Mouse (Mus musculus) forebrain, embryonic 10.5 days (tissue): ENCODE data around the gene Sept12. TPM values are rescaled to one million over a fixed set of nuclear protein-coding genes. Genes with fewer than 3 reads are reported as not detected.
A peak's percentile ranks its signal among the peaks of the same experiment; 100 is the strongest.

Source experiments
- DNase-seq: peaks from one replicate; pipeline ENCODE4 v3.0.0-alpha.2; 2017; ENCODE audit warnings: low spot score; ENCODE audit errors: extremely low spot score
- H3K27ac ChIP-seq: fragments of 300-500 bp; sonication (generic); 2 replicates; pipeline ENCODE4 v1.5.1; 2016; ENCODE audit warnings: mild to moderate bottlenecking
- H3K27me3 ChIP-seq: fragments of 300-500 bp; sonication (generic); 2 replicates; pipeline ENCODE4 v1.6.1; 2016; ENCODE audit warnings: mild to moderate bottlenecking; ENCODE audit not compliant: poor library complexity, severe bottlenecking
- H3K36me3 ChIP-seq: fragments of 300-500 bp; sonication (generic); replicated peaks from 2 replicates; pipeline ENCODE4 v1.6.1; 2016; ENCODE audit warnings: mild to moderate bottlenecking, moderate library complexity
- H3K4me1 ChIP-seq: fragments of 300-500 bp; sonication (generic); 2 replicates; pipeline ENCODE4 v1.6.1; 2016
- H3K4me3 ChIP-seq: fragments of 300-500 bp; sonication (generic); 2 replicates; pipeline ENCODE4 v1.5.1; 2016; ENCODE audit warnings: mild to moderate bottlenecking, moderate library complexity
- H3K9me3 ChIP-seq: fragments of 300-500 bp; sonication (generic); 2 replicates; pipeline ENCODE4 v1.6.1; 2016; ENCODE audit warnings: mild to moderate bottlenecking, moderate library complexity
- WGBS: fragments of 180-500 bp; shearing (Covaris S2); methylation state at CpG from one replicate; pipeline ENCODE4 v1.1.7; 2016; 5-methylcytosine and 5-hydroxymethylcytosine counted together
- polyA plus RNA-seq: library from polyadenylated mRNA; unstranded; fragments of >200 nt; fragmentation: Nextera tagmentation; extraction: Ambion mirVana; gene quantifications from 2 replicates; pipeline ENCODE4 v1.2.1, GENCODE M21; 2016

Gene Sept12
- polyA plus RNA-seq, 1 experiment from 2014 or later = not detected

DNA sequence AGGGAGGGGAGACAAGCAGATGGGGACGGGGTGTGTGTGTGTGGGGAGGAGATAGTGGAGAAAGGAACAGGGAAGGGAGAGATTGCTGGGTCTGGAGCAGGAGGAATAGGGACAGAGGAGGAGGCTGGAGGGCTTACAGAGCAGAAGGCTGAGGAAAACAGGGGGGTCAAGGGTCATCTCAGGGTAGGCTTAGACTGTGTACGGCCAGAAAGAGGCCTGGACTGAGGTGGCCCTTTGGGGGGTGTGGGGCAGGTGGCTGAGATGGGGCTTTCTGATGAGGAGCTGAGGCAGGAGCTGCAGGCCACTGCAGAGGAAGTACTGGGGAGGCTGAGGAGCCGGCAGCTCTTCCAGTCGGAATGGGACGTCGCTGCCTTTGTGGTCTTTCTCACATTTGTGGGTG, 9.8 kb upstream of the Sept12 start:
- peaks cover 17% of the 10 kb centered on the region for H3K4me1 ChIP-seq
- no peak overlapping the region for H3K4me3 ChIP-seq
- peaks cover 14% of the 10 kb centered on the region for H3K36me3 ChIP-seq
- no peak for DNase-seq
- peak overlapping the region; percentile 53; the same call in 1 of the 2 replicates for H3K27ac ChIP-seq
- H3K9me3 ChIP-seq = no peaks in the 10 kb centered on the region
- WGBS = 47% methylated on average over 6 of the region's 6 CpGs
- no peaks in the 10 kb centered on the region for H3K27me3 ChIP-seq

DNA sequence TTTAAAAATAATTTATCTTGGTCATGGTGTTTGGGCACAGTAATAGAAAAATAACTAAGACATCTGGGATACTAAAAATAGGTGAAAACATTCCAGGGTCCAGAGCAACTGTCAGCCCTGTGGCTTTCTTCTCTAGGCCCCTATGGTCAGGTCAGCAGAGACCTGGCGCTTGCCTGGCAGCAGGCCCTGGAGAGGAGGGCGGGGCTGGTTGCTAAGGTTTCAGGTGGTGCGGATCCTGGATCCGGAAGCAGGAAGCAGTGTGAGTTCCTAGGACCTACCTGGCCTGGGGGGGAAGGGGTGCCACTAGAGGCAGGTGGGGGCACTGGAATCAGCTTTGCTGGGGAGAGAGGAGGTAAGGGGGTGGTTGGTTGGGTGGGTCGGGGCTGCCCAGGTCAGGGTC, 9.4 kb upstream of the Sept12 start, which contains the start of gene Smim22:
Smim22 (plus strand) TSS at position 222 of the 400 bp plus-strand sequence.
- Histone ChIP-seq H3K27me3 (no peaks in the 10 kb centered on the region), H3K9me3 (no peaks in the 10 kb centered on the region), H3K36me3 (peaks cover 14% of the 10 kb centered on the region), H3K27ac (peak within 1 kb of the TSS; percentile 53), H3K4me1 (peaks cover 13% of the 10 kb centered on the region), H3K4me3 (no peak within 1 kb of the TSS)
- no peak for DNase-seq
- WGBS = 43% methylated on average over 5 of the region's 5 CpGs

DNA sequence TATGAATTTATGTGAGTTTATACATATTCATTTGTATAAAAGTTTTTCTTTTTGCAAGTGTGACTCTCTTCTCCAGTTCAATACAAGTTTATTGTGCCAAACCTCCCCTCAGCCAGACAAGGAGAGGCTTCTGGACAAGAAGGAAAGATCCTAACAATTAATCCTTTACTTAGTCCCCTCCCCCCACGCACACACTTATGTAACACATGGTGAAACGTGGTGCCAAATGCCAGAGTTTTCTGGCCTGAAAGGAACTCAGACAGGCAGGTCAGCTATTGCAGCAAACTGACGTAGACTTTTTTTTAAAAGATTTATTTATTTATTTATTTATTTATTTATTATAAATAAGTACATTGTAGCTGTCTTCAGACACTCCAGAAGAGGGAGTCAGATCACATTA, 3.0 kb upstream of the Sept12 start:
- H3K4me3 ChIP-seq = no peak overlapping the region
- no peak overlapping the region for H3K27ac ChIP-seq
- DNase-seq = no peak
- H3K9me3 ChIP-seq = no peaks in the 10 kb centered on the region
- 76% methylated on average over 3 of the region's 3 CpGs for WGBS
- no peaks in the 10 kb centered on the region for H3K27me3 ChIP-seq
- H3K4me1 ChIP-seq = no peaks in the 10 kb centered on the region
- no peaks in the 10 kb centered on the region for H3K36me3 ChIP-seq

DNA sequence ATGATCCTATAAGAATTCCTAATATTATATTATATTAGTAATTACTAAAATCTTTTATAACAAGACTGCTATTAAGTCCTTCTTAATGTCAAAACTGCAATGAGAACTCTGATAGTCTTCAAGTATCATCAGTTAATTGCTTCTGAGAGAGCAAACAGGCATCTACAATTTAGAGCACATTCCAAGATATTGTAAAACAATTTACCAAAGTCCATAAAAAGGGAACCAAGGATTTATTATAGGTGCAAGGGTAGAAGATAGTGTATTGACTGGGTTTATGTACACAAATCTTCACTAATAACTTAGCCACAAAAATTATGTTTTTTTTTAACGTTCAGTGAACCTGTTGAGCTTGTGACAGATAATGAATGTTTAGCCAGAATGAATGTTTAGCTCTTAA, 1.3 kb upstream of the Sept12 start:
- no peak overlapping the region for H3K4me3 ChIP-seq
- DNase-seq = no peak
- H3K9me3 ChIP-seq = no peaks in the 10 kb centered on the region
- H3K4me1 ChIP-seq = no peaks in the 10 kb centered on the region
- no peaks in the 10 kb centered on the region for H3K27me3 ChIP-seq
- no peaks in the 10 kb centered on the region for H3K36me3 ChIP-seq
- H3K27ac ChIP-seq = no peak overlapping the region
- WGBS = 86% methylated on average over 1 of the region's 1 CpGs

DNA sequence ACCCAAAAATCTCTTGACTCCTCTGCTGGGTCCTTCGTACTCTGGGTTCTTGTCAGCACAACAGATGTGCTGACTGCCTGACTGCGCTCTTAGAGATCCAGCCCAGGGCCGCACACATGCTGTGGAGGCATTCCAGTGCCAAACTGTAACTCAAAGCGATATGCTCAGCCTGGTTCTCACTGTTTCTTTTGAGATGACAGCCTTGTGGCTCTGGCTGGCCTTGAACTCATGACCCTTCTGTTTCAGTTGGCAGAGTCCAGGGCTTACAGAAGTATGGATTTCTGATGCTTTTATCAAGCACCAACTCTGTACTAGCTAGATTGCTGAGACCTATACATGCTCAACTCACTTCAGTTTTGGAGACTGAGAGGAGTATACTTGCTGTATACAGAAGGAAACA, 4.4 kb downstream of the Sept12 start:
- H3K4me3 ChIP-seq = no peak overlapping the region
- no peaks in the 10 kb centered on the region for H3K9me3 ChIP-seq
- H3K27me3 ChIP-seq = no peaks in the 10 kb centered on the region
- no peak overlapping the region for H3K27ac ChIP-seq
- WGBS = 86% methylated on average over 4 of the region's 4 CpGs
- no peaks in the 10 kb centered on the region for H3K4me1 ChIP-seq
- no peaks in the 10 kb centered on the region for H3K36me3 ChIP-seq
- DNase-seq = no peak

DNA sequence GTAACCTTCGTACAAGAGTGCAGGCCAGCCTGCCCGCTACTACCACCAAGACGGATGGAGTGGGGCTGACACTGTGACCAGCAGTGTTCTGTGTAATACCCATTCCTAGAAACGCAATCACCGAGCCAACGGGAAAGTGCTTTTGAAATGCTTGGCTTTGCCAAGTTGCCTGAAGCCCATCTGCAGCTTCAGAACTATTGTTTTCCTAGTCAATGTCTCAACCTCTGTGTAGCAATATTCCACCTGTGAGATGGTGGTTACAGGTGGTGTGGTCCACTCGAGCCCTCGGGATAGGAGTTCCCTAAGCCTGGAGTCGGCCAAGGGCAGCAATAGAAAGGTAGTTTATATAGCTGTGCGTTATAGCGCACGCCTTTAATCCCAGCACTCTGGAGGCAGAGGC, 12.9 kb downstream of the Sept12 start:
- no peak overlapping the region for H3K4me3 ChIP-seq
- no peak overlapping the region for H3K27ac ChIP-seq
- H3K27me3 ChIP-seq = no peaks in the 10 kb centered on the region
- no peaks in the 10 kb centered on the region for H3K9me3 ChIP-seq
- 93% methylated on average over 12 of the region's 12 CpGs for WGBS
- DNase-seq = no peak
- H3K36me3 ChIP-seq = no peaks in the 10 kb centered on the region
- no peaks in the 10 kb centered on the region for H3K4me1 ChIP-seq

DNA sequence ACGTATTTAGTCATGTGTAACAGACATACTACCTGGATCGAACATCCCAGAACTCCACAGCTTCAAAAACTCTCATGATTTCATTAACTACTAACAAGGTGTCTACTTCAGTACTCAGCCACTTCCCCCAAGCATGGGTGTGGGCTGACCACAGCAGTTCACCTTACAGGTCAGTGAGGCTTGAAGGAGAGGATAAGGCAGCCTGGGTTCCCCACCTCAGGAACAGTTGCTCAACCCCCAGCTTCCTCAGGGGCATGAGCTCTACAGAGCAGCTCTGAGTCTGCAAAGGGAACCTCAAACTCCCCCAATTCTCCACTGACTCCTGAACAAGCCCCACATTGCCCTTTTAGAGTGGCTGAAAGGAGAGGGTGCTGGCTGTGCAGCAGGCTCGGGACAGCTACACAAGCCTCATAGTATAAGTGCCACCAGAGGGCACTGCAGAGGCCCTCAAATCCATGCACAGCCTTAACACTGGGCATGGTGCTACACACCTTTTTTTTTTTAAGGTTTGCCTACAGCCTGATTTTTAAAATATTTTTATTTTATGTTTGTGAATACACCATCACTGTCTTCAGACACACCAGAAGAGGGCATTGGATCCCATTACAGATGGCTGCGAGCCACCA, 17.8 kb downstream of the Sept12 start:
- Histone ChIP-seq H3K9me3 (no peaks in the 10 kb centered on the region), H3K27ac (no peak overlapping the region), H3K4me1 (no peaks in the 10 kb centered on the region), H3K27me3 (no peaks in the 10 kb centered on the region), H3K36me3 (no peaks in the 10 kb centered on the region), H3K4me3 (no peak overlapping the region)
- no peak for DNase-seq
- WGBS = 77% methylated on average over 4 of the region's 4 CpGs

DNA sequence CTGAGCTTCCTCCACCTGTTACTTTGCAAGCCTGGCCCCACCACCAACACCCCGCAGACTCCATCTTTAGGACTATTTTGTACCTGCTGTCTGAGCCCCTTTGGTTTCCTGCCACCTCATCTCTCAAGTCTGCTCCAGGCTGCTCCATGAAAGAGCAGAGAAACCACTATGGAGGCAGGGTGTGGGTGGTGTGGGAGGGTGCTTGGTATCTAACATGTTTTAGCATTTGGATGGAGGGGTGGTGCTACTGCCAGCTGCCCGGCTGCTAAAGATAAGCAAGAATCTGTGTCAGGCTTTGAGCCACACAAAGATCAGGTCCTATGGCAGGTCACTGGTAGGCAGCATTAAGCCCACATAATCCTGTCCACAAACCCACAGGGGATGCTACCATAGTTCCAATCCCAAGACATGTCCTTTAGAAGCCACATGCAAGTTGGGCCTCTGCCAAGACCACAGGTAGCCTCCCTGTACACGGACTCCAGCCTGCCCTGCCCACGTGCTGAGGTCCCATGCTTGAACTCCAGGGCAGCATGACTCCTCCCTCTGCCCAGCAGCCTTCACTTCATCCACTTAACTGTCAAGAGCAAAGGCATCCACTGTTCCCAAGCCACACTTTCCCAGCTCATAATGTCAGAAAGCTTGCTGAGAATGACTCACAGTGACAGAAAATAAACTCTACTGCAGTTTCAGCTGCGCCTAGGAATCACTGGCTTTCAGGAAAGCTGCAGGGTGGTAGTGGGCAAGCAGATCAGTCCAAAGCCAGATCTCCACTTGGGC, 19.2 kb downstream of the Sept12 start:
- H3K27me3 ChIP-seq = no peaks in the 10 kb centered on the region
- no peaks in the 10 kb centered on the region for H3K36me3 ChIP-seq
- no peak for DNase-seq
- H3K4me3 ChIP-seq = no peak overlapping the region
- H3K9me3 ChIP-seq = no peaks in the 10 kb centered on the region
- WGBS = 80% methylated on average over 5 of the region's 5 CpGs
- H3K27ac ChIP-seq = no peak overlapping the region
- no peaks in the 10 kb centered on the region for H3K4me1 ChIP-seq

DNA sequence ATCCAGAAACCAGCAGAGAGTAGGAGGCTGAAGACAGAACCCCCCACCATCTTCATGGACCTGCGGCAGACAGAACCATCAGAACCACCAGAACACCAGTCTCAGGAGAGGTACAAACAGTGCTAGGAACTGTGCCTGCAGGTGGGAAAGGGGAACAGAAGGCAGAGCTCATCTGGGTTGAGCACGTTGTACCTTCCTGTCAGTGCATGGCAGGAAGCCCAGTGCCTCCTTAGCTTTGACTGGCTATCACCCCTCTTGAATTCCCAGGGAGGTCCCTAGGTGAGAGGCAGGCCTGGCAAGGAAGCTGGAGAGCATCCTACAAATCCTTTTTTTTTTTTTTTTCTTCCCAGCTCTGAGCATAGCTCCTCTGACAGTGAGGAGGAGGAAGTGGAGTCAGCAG, 21.5 kb downstream of the Sept12 start:
- WGBS = 75% methylated on average over 2 of the region's 2 CpGs
- no peak overlapping the region for H3K4me3 ChIP-seq

DNA sequence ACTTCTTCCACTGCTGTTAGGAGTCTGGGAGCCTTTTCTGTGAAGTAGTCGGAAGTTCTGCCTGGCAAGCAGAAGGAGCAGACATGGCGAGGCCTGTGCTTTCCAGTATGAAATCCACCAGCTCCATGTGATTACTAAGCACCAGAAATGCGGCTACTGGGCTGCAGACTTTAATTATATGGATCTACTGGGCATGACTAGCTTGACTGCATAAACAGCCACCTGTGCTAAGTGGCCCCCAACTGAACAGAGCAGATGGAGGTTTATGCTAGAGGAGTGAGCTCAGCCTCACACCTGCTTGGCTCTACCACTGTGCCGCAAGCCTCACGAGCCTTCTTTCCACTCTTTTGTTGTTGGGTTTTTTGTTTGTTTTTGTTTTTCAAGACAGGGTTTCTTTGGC, 23.1 kb downstream of the Sept12 start:
- Histone ChIP-seq H3K27ac (no peak overlapping the region), H3K4me3 (no peak overlapping the region), H3K27me3 (no peaks in the 10 kb centered on the region), H3K4me1 (no peaks in the 10 kb centered on the region), H3K9me3 (no peaks in the 10 kb centered on the region), H3K36me3 (no peaks in the 10 kb centered on the region)
- WGBS = 87% methylated on average over 5 of the region's 5 CpGs
- no peak for DNase-seq

More for the DNA sequence above, 21.5 kb downstream of the Sept12 start:
- Histone ChIP-seq H3K27ac (no peak overlapping the region), H3K27me3 (no peaks in the 10 kb centered on the region), H3K36me3 (no peaks in the 10 kb centered on the region), H3K9me3 (no peaks in the 10 kb centered on the region), H3K4me1 (no peaks in the 10 kb centered on the region)
- no peak for DNase-seq

DNA sequence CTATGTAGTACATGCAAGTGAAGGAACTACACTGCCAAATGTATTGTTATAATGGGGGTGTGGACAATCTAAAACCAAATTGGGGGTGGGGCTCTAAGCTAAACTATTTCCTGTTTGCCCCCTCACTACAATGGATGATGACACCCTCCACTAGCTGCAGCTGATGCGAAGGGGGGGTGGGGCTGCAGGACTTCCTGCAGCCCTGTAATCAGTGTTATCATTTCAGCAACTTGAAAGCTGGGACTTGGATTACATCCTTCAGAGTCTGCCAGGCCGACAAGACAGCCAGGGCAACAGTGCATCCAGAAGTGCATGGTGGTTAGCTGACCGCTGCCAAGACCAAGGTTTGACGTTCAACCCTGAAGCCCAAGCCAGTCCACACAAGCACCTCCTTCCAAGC, 26.0 kb downstream of the Sept12 start:
- no peak for DNase-seq
- Histone ChIP-seq H3K9me3 (no peaks in the 10 kb centered on the region), H3K27ac (no peak overlapping the region), H3K4me3 (no peak overlapping the region), H3K4me1 (no peaks in the 10 kb centered on the region), H3K27me3 (no peaks in the 10 kb centered on the region), H3K36me3 (no peaks in the 10 kb centered on the region)
- 79% methylated on average over 4 of the region's 4 CpGs for WGBS

DNA sequence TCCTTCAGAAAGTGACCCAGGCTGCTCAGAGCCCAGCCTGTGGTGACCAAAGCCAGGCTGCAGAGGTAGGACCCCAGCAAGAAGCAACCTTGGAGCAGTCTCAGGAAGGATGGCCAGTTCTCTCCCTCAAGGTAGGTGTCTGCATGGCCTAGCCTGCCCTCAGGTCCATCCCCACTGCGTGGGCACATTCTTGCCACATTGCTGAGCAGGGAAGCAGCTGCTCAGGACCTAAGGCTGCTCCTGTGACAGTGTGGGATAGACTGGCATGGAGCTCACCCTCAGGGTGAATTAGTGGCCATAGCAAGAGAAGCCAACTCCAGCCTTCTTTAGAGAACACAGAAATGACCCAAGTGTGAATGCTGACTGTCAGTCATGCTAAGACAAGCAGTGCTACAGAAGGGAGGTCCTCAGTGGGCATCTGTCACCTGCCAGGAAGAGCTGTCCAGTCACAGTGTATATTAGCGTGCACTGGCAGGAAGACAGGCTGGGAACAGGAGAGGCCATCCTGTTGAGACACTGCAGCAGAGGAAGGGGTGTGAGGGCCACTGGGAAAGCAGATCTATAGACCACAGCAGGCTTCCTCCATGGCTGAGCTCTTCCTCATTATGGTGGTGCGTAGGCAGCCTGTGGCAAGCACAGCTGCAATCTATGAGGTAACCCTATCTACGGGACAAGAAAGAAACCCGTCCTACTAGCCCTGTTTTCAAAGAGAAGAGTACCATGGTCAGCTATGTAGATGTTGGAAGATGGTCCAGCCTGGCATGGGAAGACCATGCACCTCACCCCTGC, 28.4 kb downstream of the Sept12 start:
- 91% methylated on average over 5 of the region's 5 CpGs for WGBS
- DNase-seq = no peak
- Histone ChIP-seq H3K27me3 (no peaks in the 10 kb centered on the region), H3K4me1 (peaks cover 9% of the 10 kb centered on the region), H3K36me3 (no peaks in the 10 kb centered on the region), H3K4me3 (no peak overlapping the region), H3K27ac (no peak overlapping the region), H3K9me3 (no peaks in the 10 kb centered on the region)

DNA sequence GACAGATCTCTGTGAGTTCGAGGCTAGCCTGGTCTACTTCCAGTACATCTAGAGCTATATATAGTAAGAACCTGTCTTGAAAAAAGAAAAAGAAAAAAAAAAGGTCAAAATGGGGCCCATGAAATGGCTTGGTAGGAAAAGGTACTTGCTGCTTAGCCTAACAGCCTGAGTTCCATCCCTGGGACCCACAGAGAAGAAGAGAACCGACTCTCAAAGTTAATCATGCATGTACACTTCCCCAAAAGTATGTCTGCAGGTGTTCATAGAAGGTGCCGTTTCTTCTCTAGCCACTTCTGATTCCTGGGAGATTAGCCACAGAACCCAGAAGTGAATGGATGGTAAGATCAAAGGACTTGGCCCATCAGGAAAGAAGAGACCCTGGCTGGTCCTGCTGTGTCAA, 29.2 kb downstream of the Sept12 start:
- Histone ChIP-seq H3K4me1 (peaks cover 14% of the 10 kb centered on the region), H3K9me3 (no peaks in the 10 kb centered on the region), H3K27me3 (no peaks in the 10 kb centered on the region), H3K4me3 (no peak overlapping the region), H3K27ac (no peak overlapping the region), H3K36me3 (no peaks in the 10 kb centered on the region)
- 89% methylated on average over 3 of the region's 3 CpGs for WGBS
- DNase-seq = no peak
